Mouse (Mus musculus) lung, postnatal 25 days (tissue): ENCODE measurements around the gene Kcnmb2.

Source experiments
- DNase-seq: peaks from one replicate; pipeline ENCODE4 v3.0.0; 2022; ENCODE audit warnings: low spot score

Kcnmb2 gene

GRCm38 (mm10) chr3:32012205-32012931, 110.1 kb downstream of the Kcnmb2 start:
- DNase-seq = no peak

- no peak for DNase-seq
Observed at GRCm38 (mm10) chr3:32020981-32021380, 118.7 kb downstream of the Kcnmb2 start.

DNA sequence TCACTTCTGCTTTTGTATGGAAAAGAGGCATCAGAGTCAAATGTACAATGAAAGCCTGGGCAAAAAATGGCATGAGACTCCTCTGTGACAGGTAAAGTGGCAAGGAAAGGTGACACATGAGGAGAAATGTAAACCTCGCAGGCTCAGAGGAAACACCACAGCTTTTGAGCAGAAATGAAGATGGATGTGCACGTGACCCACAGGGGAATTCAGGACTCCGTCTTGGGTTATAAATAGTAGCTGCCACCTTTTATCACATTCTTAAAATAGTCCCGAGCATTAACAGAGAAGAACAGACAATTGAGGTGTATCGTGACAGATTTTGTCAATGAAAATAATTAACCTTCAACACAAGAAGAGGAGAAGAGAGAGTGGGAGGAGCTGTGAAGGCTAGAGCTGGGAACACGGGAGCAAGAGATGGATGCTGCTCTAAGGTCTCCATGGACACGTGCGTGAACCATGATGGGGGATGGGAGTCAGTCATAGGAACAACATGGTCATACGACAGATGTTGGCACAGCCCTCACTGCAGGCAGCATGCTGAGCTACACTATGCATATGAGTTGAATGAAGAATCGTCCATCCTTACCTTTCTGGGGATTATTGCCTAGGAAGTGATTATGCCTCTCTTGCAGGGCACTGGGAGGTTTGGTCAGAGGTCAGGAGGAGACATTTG, 127.2 kb downstream of the Kcnmb2 start:
- DNase-seq = no peak

- DNase-seq = no peak
Observed at GRCm38 (mm10) chr3:32032381-32032780, 130.1 kb downstream of the Kcnmb2 start.

GRCm38 (mm10) chr3:32043814-32044213, 141.5 kb downstream of the Kcnmb2 start:
- no peak for DNase-seq

GRCm38 (mm10) chr3:32048777-32049176, 146.5 kb downstream of the Kcnmb2 start:
- DNase-seq = no peak

DNA sequence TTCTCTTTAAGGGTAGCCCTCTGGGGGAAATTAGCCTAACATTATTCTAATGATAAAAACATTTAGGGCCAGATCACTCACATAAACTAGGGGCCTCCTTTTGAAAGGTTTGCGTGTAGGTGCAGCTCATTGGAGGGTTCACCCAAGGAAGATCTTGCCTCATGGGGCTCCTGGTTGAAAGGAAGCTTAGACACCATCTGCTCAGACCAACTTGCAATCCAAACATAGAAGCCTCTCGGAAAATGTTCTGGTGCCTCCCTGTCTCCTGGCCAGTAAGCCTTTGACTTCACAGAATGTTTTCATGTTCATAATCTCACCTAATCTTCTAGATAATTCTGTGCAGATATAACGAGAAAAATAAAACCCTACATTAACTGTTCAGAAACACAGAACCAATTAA, 150.3 kb downstream of the Kcnmb2 start:
- DNase-seq = no peak

- DNase-seq = no peak
Observed at GRCm38 (mm10) chr3:32053610-32054241, 151.4 kb downstream of the Kcnmb2 start.

DNA sequence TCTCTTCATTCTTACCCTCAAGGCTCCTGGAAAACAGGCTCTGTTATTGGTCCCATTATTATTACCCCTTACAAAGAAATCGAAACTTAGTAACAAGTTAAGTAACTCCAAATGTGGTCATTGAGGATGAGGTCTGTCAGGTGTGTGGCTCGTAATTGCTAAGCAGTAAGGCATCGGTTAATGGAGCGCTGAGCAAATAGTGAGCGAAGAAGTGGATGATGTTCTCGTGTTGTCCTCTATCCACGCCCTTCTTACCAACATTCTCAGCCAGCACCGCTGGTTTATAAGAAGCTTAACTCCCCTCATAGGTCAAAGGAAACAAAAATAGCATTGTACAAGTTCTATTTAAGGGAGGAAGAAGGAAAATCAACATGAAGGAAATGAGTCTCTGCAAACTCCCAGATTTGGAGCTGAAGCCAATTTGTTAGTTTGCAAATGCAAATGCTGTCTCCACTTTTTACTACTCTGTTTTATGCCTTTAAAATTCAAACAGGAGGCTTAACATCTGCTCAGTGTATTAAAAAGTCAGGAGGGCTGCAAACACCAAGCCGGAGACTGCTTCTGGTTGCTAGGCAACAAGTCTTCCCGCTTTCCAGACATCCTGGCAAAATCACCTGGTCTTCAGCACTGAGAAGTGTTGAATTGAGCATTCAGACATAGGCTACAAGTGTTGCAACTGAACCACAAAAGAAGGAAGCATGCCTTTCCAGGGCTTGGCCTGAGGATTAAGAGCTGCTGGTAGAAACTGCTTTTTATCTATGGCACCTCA, 157.8 kb downstream of the Kcnmb2 start:
- no peak for DNase-seq

GRCm38 (mm10) chr3:32062685-32063084, 160.4 kb downstream of the Kcnmb2 start:
- DNase-seq = no peak

DNA sequence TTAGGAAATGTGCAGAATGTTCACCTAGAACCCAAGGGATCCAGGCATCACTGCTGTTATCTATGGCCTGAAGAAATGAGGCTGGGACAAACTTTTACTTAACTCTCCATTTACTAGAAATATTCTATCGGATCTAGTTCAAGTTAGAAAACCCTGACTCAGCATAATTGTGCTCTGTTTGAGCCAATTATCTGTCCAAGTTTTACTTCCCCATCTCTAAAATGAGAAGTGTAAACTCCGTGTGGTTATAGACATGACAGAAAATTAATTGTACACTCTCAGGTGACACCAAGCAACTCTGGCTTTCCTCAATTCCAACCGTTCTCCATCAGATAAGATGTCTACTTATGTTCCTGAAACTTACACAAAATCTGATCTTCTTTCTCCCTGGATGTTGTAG, 161.0 kb downstream of the Kcnmb2 start:
- DNase-seq = no peak

DNA sequence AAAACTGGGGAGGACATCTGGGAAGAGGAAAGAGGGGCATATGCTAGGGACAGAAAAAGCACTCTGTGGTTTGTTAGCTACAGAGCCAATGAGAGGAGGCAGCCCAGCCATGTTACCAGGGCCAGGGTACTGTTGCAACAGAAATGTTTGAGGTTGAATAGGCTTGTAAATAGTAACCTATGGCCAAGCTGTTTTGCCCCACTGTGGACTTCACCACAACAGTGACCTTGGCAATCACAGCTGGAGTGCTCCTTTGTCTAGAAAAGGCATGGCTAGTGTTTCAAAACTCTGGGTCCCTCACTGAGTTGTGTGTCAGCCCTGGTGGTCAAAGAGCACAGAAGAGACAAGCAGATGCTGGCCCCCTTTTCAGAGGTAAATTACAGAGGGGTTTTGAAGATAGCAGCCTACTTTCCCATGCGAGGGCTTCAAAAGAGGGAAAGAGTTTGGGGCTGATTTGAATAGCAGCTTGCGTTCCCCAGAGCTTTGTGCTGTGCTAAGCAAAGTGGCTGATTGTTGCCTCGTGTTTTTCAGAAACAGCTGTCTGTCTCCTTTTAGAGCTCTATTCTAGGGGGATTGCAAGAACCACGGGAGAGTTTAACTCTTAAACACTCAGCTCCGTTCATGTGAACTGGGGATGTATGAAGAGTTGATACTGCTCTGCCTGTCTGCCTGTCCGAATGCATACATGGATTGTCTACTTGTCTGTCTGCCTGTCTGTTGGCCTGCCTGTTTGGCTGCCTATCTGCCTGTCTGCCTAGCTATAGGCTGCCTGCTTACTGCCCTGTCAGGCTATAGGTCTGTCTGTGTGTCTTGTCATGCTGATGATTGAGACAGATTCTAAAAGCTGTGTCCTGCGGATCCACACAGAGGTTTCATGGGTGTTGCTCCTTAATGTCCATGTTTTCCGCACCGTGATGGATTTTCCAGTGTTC, 165.0 kb downstream of the Kcnmb2 start:
- no peak for DNase-seq

DNA sequence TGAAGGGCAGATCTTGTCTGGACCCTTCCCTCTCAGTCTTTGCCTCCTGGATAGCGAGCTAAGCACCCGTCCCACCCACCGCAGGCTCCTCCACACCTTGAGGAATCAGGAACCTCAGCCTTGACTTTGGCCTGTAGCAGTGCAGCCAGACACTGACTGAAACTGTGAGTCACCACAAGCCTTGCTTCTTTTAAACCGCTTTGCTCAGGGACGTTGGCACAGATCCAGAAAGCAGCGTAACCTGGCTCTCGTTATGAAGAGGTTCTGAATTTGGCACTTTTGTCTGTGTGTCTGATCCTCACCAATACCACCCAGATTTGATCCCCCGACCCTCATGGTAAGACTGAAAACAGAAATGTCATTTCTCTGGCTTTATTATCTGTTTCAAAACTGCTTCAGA, 171.6 kb downstream of the Kcnmb2 start:
- DNase-seq = no peak

GRCm38 (mm10) chr3:32088762-32089161, 186.5 kb downstream of the Kcnmb2 start:
- no peak for DNase-seq

- no peak for DNase-seq
Observed at GRCm38 (mm10) chr3:32101391-32101790, 199.1 kb downstream of the Kcnmb2 start.

DNA sequence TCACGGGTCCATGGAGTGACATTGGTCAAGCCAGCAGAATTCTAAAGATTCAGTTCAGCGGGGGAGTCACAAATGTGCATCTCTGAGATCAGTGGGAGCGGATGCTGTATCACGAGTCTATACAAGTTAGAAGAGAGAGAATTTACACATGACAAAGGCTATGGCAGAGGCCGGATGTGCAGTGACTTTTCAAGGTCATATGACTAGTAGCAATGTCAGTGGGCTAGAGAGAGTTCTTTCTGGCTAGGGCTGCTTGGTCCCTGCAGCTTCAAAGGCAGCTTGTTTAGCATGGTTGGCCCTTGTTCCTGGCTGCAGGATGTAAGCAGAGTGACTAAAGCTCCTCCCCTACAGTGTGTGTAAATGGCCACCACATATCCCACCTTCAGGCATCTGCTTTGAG, 217.5 kb downstream of the Kcnmb2 start:
- no peak for DNase-seq

DNA sequence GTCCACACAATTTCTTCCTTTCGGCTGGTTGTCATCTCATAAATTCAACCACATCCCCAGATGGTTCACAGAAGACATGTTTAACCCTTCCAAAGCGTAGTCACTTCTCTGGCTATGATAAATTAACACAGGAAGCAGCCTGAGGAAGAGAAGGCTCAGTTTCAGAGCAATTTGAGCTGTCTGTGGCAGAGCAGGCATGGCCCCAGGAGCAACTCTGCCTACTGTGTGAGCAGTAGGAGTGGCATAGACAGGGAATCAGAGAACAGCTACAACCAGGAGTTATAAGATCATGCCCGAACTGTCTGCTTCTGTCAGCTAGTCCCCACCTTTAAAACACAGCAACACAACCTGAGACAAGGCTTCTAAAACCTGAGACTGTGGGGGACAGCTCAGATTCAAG, 219.4 kb downstream of the Kcnmb2 start:
- DNase-seq = no peak

GRCm38 (mm10) chr3:32125431-32125830, 223.1 kb downstream of the Kcnmb2 start:
- DNase-seq = no peak

- no peak for DNase-seq
Observed at GRCm38 (mm10) chr3:32128391-32128790, 226.1 kb downstream of the Kcnmb2 start.

GRCm38 (mm10) chr3:32130696-32131095, 228.4 kb downstream of the Kcnmb2 start:
- DNase-seq = no peak

- no peak for DNase-seq
Observed at GRCm38 (mm10) chr3:32132395-32133004, 230.2 kb downstream of the Kcnmb2 start.
